Mouse (Mus musculus): ENCODE data around the gene Card14. TPM values are rescaled to one million over a fixed set of nuclear protein-coding genes. Genes with fewer than 3 reads are reported as not detected.

Gene Card14
- polyA plus RNA-seq, 1 experiment, result 0.32 TPM

DNA sequence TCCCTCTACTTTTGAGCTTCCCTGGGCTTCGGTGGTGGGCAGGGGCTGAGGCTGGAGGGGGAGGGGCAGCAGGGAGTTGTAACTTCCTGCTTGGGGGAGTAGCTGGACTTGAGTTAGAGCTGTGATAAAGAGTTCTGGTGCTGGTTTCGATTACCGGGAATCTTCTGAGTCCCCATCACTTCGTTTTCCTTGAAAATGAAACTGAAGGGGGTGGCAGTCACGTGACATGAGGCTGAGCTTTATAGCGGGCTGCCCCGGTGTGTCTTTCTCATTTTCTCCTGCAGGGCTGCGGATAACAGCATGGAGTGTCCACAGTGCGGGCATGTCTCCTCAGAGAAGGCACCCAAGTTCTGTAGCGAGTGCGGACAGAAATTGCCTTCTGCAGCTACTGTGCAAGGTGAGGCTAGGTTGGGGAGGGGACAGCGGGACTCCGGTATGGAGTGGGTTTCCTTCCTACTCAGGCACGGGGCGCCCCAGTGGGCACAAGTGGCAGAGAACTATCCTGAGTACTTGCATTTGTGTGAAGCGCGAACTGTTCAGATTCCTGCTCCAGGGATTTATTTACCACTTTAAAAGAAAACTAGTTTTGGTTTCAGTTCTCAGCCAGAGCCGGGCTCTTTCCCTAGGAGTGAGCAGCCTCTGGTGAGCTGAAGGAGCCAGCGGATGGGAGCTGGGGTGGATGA, 85.4 kb downstream of the Card14 start, which contains the start of gene Rnf213:
Rnf213 (plus strand) TSS at position 301 of the 683 bp plus-strand sequence.
- peak in 1 of 2 experiments; percentile 34 for DNase-seq (ENCODE audit: extremely low spot score in 1 of 2, low spot score in 1 of 2)

DNA sequence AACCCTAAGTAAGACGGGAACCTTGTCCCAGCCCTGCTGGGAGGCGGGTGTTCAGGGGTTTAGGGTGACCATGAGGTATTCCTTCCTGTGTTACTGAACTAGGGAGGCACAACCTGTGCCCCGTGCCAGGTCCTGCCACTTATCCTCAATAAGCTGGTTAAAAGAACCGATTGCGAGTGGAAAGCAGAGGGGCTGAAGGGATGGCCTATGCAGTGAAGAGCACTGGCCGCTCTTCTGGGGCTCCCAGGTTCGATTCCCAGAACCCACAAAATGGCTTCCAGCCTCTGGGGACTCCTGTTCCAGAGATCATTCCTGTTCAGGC, 85.9 kb downstream of the Card14 start:
- no peak for DNase-seq (ENCODE audit: extremely low spot score in 1 of 2, low spot score in 1 of 2)

DNA sequence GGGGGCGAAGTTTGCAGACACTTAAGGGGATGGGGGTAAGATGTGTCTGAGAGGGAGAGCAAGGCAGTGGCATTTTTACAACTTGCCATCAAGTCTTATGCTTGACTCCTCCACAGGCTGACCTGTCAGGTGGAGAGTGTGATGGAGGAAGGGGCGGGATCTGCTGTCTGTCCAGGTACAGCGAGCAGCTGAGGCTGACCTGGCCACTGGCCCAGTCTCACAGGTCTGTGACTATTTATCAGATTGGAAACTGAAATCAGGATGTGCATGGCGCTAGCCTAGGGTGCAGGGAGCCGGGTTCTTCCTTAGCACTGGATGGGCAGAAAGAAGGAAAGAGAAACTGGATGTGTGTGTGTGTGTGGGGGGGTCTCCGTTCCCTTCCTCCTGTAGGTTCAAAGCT, 86.6 kb downstream of the Card14 start:
- no peak for DNase-seq (ENCODE audit: extremely low spot score in 1 of 2, low spot score in 1 of 2)

Other genes starting within 250 kb of the Card14 start
- 45.4 and 46.4 TPM in 2 replicates for gene Cbx4, start 221.5 kb upstream of the Card14 start, polyA plus RNA-seq (2012; rRNA removed)
- gene Tbc1d16, start 79.3 kb upstream of the Card14 start, polyA plus RNA-seq (2012; rRNA removed), result 17.9 and 20.6 TPM in 2 replicates
- 1.7 and 1.9 TPM in 2 replicates for gene Ccdc40, start 79.2 kb upstream of the Card14 start, polyA plus RNA-seq (2012; rRNA removed)
- 182 and 207 TPM in 2 replicates for gene Gaa, start 39.9 kb upstream of the Card14 start, polyA plus RNA-seq (2012; rRNA removed)
- 98.0 and 109 TPM in 2 replicates for gene Eif4a3, start 7.7 kb upstream of the Card14 start, polyA plus RNA-seq (2012; rRNA removed)
- 5.0 and 5.8 TPM in 2 replicates for gene Sgsh, start 47.8 kb downstream of the Card14 start, polyA plus RNA-seq (2012; rRNA removed)
- gene Slc26a11, start 47.8 kb downstream of the Card14 start, polyA plus RNA-seq (2012; rRNA removed), result 5.9 and 6.6 TPM in 2 replicates
- 8.9 and 9.1 TPM in 2 replicates for gene Rnf213, start 85.3 kb downstream of the Card14 start, polyA plus RNA-seq (2012; rRNA removed)
- gene Endov, start 183.6 kb downstream of the Card14 start, polyA plus RNA-seq (2012; rRNA removed), result 21.3 and 21.9 TPM in 2 replicates
- gene Nptx1, start 240.0 kb downstream of the Card14 start, polyA plus RNA-seq (2012; rRNA removed), result 84.6 and 86.3 TPM in 2 replicates

Measured in frontal cortex, adult 2 months (tissue).